Mouse (Mus musculus) intestine, postnatal 0 days (tissue): Measurements from ENCODE around the gene Ddx47. TPM values are rescaled to one million over a fixed set of nuclear protein-coding genes. Genes with fewer than 3 reads are reported as not detected.

Experiments
- ATAC-seq: fragments of 200-750 bp; cut with Nextera tagmentation; 2 replicates; pipeline ENCODE4 v1.8.0; 2017; ENCODE audit warnings: mild to moderate bottlenecking, moderate TSS enrichment, moderate library complexity
- H3K27ac ChIP-seq: fragments of 300-500 bp; sonication (generic); 2 replicates; pipeline ENCODE4 v1.5.1; 2014; ENCODE audit warnings: mild to moderate bottlenecking, low read depth, low read length, moderate library complexity
- H3K27me3 ChIP-seq: fragments of 300-500 bp; sonication (generic); replicated peaks from 2 replicates; pipeline ENCODE4 v1.6.1; 2014; ENCODE audit warnings: low read length, mixed read lengths; ENCODE audit not compliant: control insufficient read depth, insufficient read depth
- H3K36me3 ChIP-seq: fragments of 300-500 bp; sonication (generic); 2 replicates; pipeline ENCODE4 v1.6.1; 2014; ENCODE audit warnings: mild to moderate bottlenecking, moderate library complexity; ENCODE audit not compliant: control insufficient read depth, insufficient read depth
- H3K4me1 ChIP-seq: fragments of 300-500 bp; sonication (generic); replicated peaks from 2 replicates; pipeline ENCODE4 v1.6.1; 2014; ENCODE audit warnings: antibody characterized with exemption, low read length, mixed read lengths; ENCODE audit not compliant: control insufficient read depth, insufficient read depth
- H3K4me2 ChIP-seq: fragments of 300-500 bp; sonication (generic); replicated peaks from 2 replicates; pipeline ENCODE4 v1.6.1; 2014; ENCODE audit warnings: low read depth, mild to moderate bottlenecking, moderate library complexity
- H3K4me3 ChIP-seq: fragments of 300-500 bp; sonication (generic); 2 replicates; pipeline ENCODE4 v1.5.1; 2014; ENCODE audit warnings: low read depth, low read length
- H3K9ac ChIP-seq: fragments of 300-500 bp; sonication (generic); 2 replicates; pipeline ENCODE4 v1.6.1; 2014; ENCODE audit warnings: mild to moderate bottlenecking, low read depth, low read length
- H3K9me3 ChIP-seq: fragments of 300-500 bp; sonication (generic); 2 replicates; pipeline ENCODE4 v1.6.1; 2016; ENCODE audit warnings: mixed run types; ENCODE audit not compliant: control insufficient read depth
- CTCF ChIP-seq: sonication (generic); IDR thresholded peaks from 2 replicates; pipeline ENCODE4 v1.5.1; 2016; ENCODE audit warnings: low read depth, mild to moderate bottlenecking, control low read depth, antibody characterized with exemption, moderate library complexity
- WGBS: fragments of 180-500 bp; shearing (Covaris S2); extraction: QIAGEN DNeasy Blood & Tissue Kit; methylation state at CpG from one replicate; pipeline ENCODE4 v1.1.7; 2014; 5-methylcytosine and 5-hydroxymethylcytosine counted together
- polyA plus RNA-seq: library from polyadenylated mRNA; unstranded; fragments of >200 nt; fragmentation: Nextera tagmentation; extraction: Ambion mirVana; gene quantifications from 2 replicates; pipeline ENCODE4 v1.2.1, GENCODE M21; 2015

The Ddx47 gene
- polyA plus RNA-seq, 1 experiment from 2014 or later, result 33.5 TPM

DNA sequence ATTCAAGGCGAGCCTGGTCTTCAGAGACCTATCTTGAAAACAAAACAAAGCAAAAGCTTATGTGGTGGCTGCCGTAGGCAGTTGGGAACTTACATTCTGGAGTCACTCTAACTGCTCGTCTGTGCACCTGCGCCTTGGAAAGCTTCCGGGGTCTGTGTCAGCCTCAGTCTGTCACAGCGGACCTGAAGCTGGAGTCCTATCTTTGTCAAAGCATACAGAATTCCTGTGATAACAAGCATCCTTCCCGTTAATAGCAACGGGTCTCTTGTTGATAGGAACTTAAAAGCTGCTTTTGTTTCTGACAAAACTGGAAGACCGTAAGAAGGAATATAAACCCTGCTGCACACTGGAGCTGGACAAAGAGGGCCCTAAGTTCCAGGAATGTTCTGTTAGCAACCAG lies 23.0 kb upstream of the Ddx47 start:
- H3K4me1 ChIP-seq, result no peaks in the 10 kb centered on the region
- no peak overlapping the region for H3K27ac ChIP-seq
- H3K27me3 ChIP-seq, result no peaks in the 10 kb centered on the region
- WGBS, result 70% methylated on average over 9 of the region's 9 CpGs
- no peak for TF ChIP-seq CTCF
- no peaks in the 10 kb centered on the region for H3K9me3 ChIP-seq
- no peak for ATAC-seq
- no peak overlapping the region for H3K4me3 ChIP-seq
- no peak overlapping the region for H3K4me2 ChIP-seq
- no peaks in the 10 kb centered on the region for H3K36me3 ChIP-seq
- H3K9ac ChIP-seq, result no peak overlapping the region

DNA sequence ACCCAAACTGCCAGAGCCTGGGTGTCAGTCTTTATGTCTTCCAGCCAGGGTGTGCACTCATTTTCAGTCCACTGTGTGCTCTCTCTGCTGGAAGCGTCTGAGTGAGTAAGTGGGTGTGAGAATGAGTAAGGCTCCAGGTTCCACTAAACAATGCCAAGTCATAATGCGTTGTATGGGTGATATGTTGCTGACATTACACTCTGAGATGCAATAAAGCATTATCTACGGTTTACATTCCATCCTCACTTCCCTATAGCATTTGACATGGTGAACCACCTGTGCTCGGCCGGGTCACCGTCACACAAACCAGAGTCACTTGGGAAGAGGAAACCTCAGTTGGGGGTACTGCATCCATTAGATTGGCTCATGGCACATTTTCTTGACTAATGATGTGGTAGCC lies 20.7 kb upstream of the Ddx47 start:
- Histone ChIP-seq H3K27me3 (no peaks in the 10 kb centered on the region), H3K4me1 (no peaks in the 10 kb centered on the region), H3K9me3 (no peaks in the 10 kb centered on the region), H3K36me3 (no peaks in the 10 kb centered on the region), H3K27ac (no peak overlapping the region), H3K4me3 (no peak overlapping the region), H3K9ac (no peak overlapping the region), H3K4me2 (no peak overlapping the region)
- WGBS, result 56% methylated on average over 6 of the region's 6 CpGs
- peak; percentile 72 for ATAC-seq
- TF ChIP-seq CTCF, result no peak

DNA sequence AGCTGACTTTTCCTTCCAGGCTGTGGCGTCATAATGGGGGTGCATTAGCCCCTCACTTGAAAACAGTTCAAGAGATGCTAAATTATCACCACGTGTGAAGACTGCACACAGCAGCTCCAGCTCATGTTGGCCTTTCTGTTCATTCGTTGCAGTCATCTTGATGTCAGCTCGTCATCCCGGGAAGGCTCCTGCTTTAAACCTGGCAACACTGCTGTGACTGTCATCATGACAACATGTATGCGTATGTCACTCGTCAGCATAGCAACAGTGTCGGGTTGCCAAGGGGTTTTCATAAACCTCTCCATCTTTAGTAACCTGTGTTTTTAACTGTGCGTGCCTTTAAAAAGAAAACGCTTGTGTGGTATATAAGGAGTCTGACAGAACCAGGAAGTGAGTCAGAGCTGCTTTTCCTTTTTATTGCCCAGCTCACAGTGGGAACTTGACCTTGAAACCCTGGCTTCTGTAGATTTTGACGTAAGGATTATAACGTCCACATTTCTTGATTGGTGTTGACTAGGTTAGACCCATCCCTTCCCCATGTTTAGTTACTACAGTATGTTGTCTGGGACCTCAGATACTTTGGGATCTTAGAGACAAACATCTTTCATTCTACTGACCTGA lies 17.3 kb upstream of the Ddx47 start:
- Histone ChIP-seq H3K27ac (no peak overlapping the region), H3K27me3 (no peaks in the 10 kb centered on the region), H3K36me3 (no peaks in the 10 kb centered on the region), H3K4me3 (no peak overlapping the region), H3K4me2 (no peak overlapping the region), H3K9me3 (no peaks in the 10 kb centered on the region), H3K4me1 (no peaks in the 10 kb centered on the region), H3K9ac (no peak overlapping the region)
- WGBS, result 52% methylated on average over 12 of the region's 12 CpGs
- ATAC-seq, result peak; percentile 69
- TF ChIP-seq CTCF, result no peak

DNA sequence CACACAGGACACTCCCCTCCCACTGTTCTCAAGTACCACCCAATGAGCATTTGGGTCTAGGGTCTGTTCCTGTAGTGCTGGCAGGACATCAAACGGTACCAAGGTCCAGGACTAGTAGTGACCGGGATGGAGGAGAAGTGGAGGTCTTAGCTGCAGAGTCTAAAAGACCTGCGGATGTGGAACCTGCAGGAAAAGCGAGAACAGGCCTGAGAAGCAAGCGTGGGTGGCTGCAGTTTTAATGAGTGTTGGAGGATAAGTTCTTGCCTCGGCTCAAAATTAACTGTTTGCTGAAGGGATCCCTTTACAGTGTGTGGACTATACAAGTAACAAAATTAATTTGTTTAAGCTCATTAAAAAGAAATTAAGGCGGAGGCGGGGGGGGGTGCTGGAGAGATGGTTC lies 16.4 kb upstream of the Ddx47 start:
- Histone ChIP-seq H3K4me3 (no peak overlapping the region), H3K9ac (no peak overlapping the region), H3K9me3 (no peaks in the 10 kb centered on the region), H3K4me1 (no peaks in the 10 kb centered on the region), H3K4me2 (no peak overlapping the region), H3K36me3 (no peaks in the 10 kb centered on the region), H3K27me3 (no peaks in the 10 kb centered on the region), H3K27ac (no peak overlapping the region)
- no peak for TF ChIP-seq CTCF
- 78% methylated on average over 8 of the region's 8 CpGs for WGBS
- no peak for ATAC-seq

DNA sequence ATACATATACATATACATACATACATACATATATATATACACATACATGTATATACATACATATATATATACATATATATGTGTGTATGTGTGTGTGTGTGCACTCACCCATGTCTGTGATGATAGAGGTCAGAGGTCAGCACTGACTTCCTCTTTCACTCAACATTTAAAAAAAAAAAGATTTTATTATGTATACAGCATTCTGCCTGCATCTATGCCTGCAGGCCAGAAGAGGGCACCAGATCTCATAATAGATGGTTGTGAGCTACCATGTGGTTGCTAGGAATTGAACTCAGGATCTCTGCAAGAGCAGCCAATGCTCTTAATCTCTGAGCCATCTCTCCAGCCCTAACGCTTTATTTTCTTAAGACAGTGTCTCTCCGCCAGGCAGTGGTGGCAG lies 14.5 kb upstream of the Ddx47 start:
- WGBS, result 89% methylated on average over 2 of the region's 2 CpGs
- Histone ChIP-seq H3K27ac (no peak overlapping the region), H3K4me3 (no peak overlapping the region), H3K4me2 (no peak overlapping the region), H3K9me3 (no peaks in the 10 kb centered on the region), H3K4me1 (no peaks in the 10 kb centered on the region), H3K36me3 (no peaks in the 10 kb centered on the region), H3K9ac (no peak overlapping the region), H3K27me3 (no peaks in the 10 kb centered on the region)
- TF ChIP-seq CTCF, result peak; percentile 49
- no peak for ATAC-seq

DNA sequence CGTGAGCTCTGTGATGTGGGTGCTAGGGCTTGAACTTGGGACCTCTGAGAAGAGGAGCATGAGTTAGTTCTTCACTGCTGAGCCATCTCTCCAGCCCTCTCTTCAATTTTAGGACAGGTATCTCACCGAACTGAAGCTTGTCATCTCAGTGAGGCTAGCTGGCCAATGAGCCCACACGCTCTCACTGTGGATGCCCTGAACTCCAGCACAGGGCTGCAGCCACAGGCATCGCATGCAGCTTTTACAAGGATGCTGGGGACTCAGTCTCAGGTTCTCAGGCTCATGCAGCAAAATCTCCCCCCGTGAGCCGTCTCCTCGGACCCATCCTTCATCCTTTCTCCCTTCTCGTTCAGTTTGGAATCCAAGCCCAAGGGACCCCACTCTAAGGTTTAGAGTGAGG lies 13.3 kb upstream of the Ddx47 start:
- WGBS, result 89% methylated on average over 8 of the region's 8 CpGs
- TF ChIP-seq CTCF, result no peak

DNA sequence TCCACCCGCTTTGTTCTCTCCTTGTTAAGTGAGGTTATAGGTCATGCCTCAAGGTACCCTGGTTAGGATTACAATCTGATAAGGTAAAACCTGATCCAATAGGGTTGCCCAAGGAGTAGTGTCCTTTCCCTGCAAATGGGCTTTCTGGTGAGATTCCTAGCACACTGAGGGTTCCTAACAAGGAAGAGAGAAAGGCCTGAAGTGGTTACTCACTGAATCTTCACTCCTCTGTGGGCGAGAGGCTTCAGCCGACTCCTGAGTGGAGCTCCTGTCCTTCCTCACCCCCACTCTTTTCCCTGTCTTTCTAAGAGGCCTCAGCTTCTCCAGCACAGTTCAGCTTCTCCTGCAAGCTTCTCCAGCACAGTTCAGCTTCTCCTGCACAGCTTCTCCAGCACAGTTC lies 12.6 kb upstream of the Ddx47 start:
- 76% methylated on average over 3 of the region's 3 CpGs for WGBS
- Histone ChIP-seq H3K27me3 (no peaks in the 10 kb centered on the region), H3K4me2 (no peak overlapping the region), H3K27ac (no peak overlapping the region), H3K36me3 (no peaks in the 10 kb centered on the region), H3K9ac (no peak overlapping the region), H3K9me3 (no peaks in the 10 kb centered on the region), H3K4me1 (no peaks in the 10 kb centered on the region), H3K4me3 (no peak overlapping the region)
- TF ChIP-seq CTCF, result no peak
- ATAC-seq, result no peak

More for the DNA sequence above, 13.3 kb upstream of the Ddx47 start:
- Histone ChIP-seq H3K9ac (no peak overlapping the region), H3K4me3 (no peak overlapping the region), H3K27me3 (no peaks in the 10 kb centered on the region), H3K9me3 (no peaks in the 10 kb centered on the region), H3K4me2 (no peak overlapping the region), H3K36me3 (no peaks in the 10 kb centered on the region), H3K27ac (no peak overlapping the region), H3K4me1 (no peaks in the 10 kb centered on the region)
- ATAC-seq, result no peak
